Mouse (Mus musculus): ENCODE measurements around the gene Wfdc18.

Gene Wfdc18

GRCm38 (mm10) chr11:83708715-83709114 lies at the start of gene Wfdc18:
Gene Wfdc18 (plus strand): TSS chr11:83709015.
- no peak for DNase-seq

- DNase-seq: peak; percentile 49
These were observed 46.6 kb upstream of the Wfdc18 start, which contains the start of gene Ccl4 for GRCm38 (mm10) chr11:83662204-83662603. Gene Ccl4 (plus strand): TSS chr11:83662584.

GRCm38 (mm10) chr11:83663532-83663931 lies 45.3 kb upstream of the Wfdc18 start:
- DNase-seq: no peak

GRCm38 (mm10) chr11:83671743-83672142 lies 37.1 kb upstream of the Wfdc18 start:
- DNase-seq: no peak

GRCm38 (mm10) chr11:83675665-83676064 lies 33.1 kb upstream of the Wfdc18 start:
- no peak for DNase-seq

GRCm38 (mm10) chr11:83689918-83690317 lies 18.9 kb upstream of the Wfdc18 start:
- DNase-seq: no peak

- DNase-seq: no peak
These were observed 16.8 kb upstream of the Wfdc18 start for GRCm38 (mm10) chr11:83692008-83692407.

GRCm38 (mm10) chr11:83703705-83704104 lies 5.1 kb upstream of the Wfdc18 start, which contains the start of gene Wfdc17:
Gene Wfdc17 (plus strand): TSS chr11:83703991.
- no peak for DNase-seq

GRCm38 (mm10) chr11:83709683-83710082 lies 868 bp downstream of the Wfdc18 start:
- no peak for DNase-seq

GRCm38 (mm10) chr11:83712671-83713070 lies 3.9 kb downstream of the Wfdc18 start:
- no peak for DNase-seq

- no peak for DNase-seq
These were observed 5.1 kb downstream of the Wfdc18 start for GRCm38 (mm10) chr11:83713925-83714324.

GRCm38 (mm10) chr11:83717042-83717665 lies 8.3 kb downstream of the Wfdc18 start:
- no peak for DNase-seq

- no peak for DNase-seq
These were observed 12.0 kb downstream of the Wfdc18 start for GRCm38 (mm10) chr11:83720766-83721165.

- no peak for DNase-seq
These were observed 20.1 kb downstream of the Wfdc18 start for GRCm38 (mm10) chr11:83728757-83729432.

GRCm38 (mm10) chr11:83731116-83731515 lies 22.3 kb downstream of the Wfdc18 start:
- no peak for DNase-seq

GRCm38 (mm10) chr11:83733071-83733640 lies 24.3 kb downstream of the Wfdc18 start:
- no peak for DNase-seq

GRCm38 (mm10) chr11:83734215-83734614 lies 25.4 kb downstream of the Wfdc18 start:
- DNase-seq: no peak

- DNase-seq: no peak
These were observed 27.1 kb downstream of the Wfdc18 start for GRCm38 (mm10) chr11:83735881-83736280.

- no peak for DNase-seq
These were observed 28.3 kb downstream of the Wfdc18 start for GRCm38 (mm10) chr11:83737109-83737558.

GRCm38 (mm10) chr11:83739241-83739640 lies 30.4 kb downstream of the Wfdc18 start:
- peak; percentile 75 for DNase-seq

- no peak for DNase-seq
These were observed 31.7 kb downstream of the Wfdc18 start for GRCm38 (mm10) chr11:83740443-83740991.

GRCm38 (mm10) chr11:83741841-83742240 lies 33.0 kb downstream of the Wfdc18 start:
- DNase-seq: no peak

GRCm38 (mm10) chr11:83742731-83743355 lies 34.0 kb downstream of the Wfdc18 start:
- DNase-seq: no peak

All from thymus, postnatal 14 days (tissue).